Mouse (Mus musculus) midbrain, embryonic 16.5 days (tissue): ENCODE measurements around the gene Tbcd. TPM values are rescaled to one million over a fixed set of nuclear protein-coding genes. Genes with fewer than 3 reads are reported as not detected.
"Not testable (repeated sequence)": the region's sequence is repeated elsewhere in the genome, so short reads cannot be mapped to it uniquely, and the experiment has no call there.

Experiments used
- ATAC-seq: fragments of 200-750 bp; cut with Nextera tagmentation; 2 replicates; pipeline ENCODE4 v1.8.0; 2017; ENCODE audit warnings: moderate TSS enrichment
- H3K27ac ChIP-seq: fragments of 300-500 bp; sonication (generic); 2 replicates; pipeline ENCODE4 v1.5.1; 2014; ENCODE audit warnings: mild to moderate bottlenecking, low read length, mixed read lengths
- H3K27me3 ChIP-seq: fragments of 300-500 bp; sonication (generic); 2 replicates; pipeline ENCODE4 v1.6.1; 2014; ENCODE audit warnings: low read depth, low read length, mixed read lengths; ENCODE audit not compliant: control insufficient read depth, insufficient read depth
- H3K36me3 ChIP-seq: fragments of 300-500 bp; sonication (generic); 2 replicates; pipeline ENCODE4 v1.6.1; 2014; ENCODE audit warnings: mild to moderate bottlenecking, low read length, moderate library complexity, mixed read lengths; ENCODE audit not compliant: control insufficient read depth, insufficient read depth
- H3K4me1 ChIP-seq: fragments of 300-500 bp; sonication (generic); 2 replicates; pipeline ENCODE4 v1.6.1; 2014; ENCODE audit warnings: mild to moderate bottlenecking, low read length, mixed read lengths; ENCODE audit not compliant: control insufficient read depth, insufficient read depth
- H3K4me2 ChIP-seq: fragments of 300-500 bp; sonication (generic); 2 replicates; pipeline ENCODE4 v1.6.1; 2014; ENCODE audit warnings: mild to moderate bottlenecking, low read length, mixed read lengths
- H3K4me3 ChIP-seq: fragments of 300-500 bp; sonication (generic); 2 replicates; pipeline ENCODE4 v1.5.1; 2014; ENCODE audit warnings: low read depth, mild to moderate bottlenecking, low read length, moderate library complexity, mixed read lengths
- H3K9ac ChIP-seq: fragments of 300-500 bp; sonication (generic); 2 replicates; pipeline ENCODE4 v1.6.1; 2014; ENCODE audit warnings: low read depth, low read length, mixed read lengths
- H3K9me3 ChIP-seq: fragments of 300-500 bp; sonication (generic); replicated peaks from 2 replicates; pipeline ENCODE4 v1.6.1; 2014; ENCODE audit warnings: mild to moderate bottlenecking, low read length, mixed read lengths; ENCODE audit not compliant: control insufficient read depth, poor library complexity, severe bottlenecking
- WGBS: fragments of 180-500 bp; shearing (Covaris S2); extraction: QIAGEN DNeasy Blood & Tissue Kit; methylation state at CpG from one replicate; pipeline ENCODE4 v1.1.7; 2014; 5-methylcytosine and 5-hydroxymethylcytosine counted together
- polyA plus RNA-seq: library from polyadenylated mRNA; unstranded; fragments of >200 nt; fragmentation: Nextera tagmentation; extraction: Ambion mirVana; gene quantifications from 2 replicates; pipeline ENCODE4 v1.2.1, GENCODE M21; 2015

Tbcd gene
- polyA plus RNA-seq, 1 experiment from 2014 or later = 62.5 TPM

DNA sequence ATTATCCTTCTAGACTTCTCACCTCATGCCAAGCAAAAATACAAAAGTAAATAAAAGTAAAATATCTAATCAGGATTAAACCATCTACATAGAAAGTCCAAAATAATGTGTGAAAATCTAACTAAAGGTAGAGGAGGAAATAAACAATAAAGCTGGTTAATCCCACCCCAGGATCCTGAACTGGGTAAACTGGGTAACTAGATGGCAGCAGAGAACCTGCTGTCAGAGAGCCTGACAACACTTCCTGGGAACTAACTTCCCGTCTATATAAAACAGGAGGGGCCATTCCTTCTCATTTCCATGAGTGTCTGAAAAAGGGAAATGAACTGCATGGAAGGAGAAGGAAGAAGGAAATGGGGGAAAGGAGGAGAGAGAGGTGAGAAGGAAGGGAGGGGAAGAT, 206.4 kb downstream of the Tbcd start:
- WGBS = 66% methylated on average over 1 of the region's 1 CpGs
- Histone ChIP-seq H3K27me3 (no peaks in the 10 kb centered on the region), H3K4me3 (no peak overlapping the region), H3K36me3 (no peaks in the 10 kb centered on the region), H3K9ac (no peak overlapping the region), H3K9me3 (no peaks in the 10 kb centered on the region), H3K4me1 (no peaks in the 10 kb centered on the region), H3K27ac (no peak overlapping the region), H3K4me2 (no peak overlapping the region)
- no peak for ATAC-seq

DNA sequence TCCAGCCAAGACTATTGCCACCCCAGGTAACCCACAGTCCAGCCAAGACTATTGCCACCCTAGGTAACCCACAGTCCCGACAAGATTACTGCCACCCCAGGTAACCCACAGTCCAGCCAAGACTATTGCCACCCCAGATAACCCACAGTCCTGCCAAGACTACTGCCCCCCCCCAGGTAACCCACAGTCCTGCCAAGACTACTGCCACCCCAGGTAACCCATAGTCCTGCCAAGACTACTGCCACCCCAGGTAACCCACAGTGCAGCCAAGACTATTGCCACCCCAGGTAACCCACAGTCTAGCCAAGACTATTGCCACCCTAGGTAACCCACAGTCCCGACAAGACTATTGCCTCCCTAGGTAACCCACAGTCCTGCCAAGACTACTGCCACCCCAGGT, 208.9 kb downstream of the Tbcd start:
- H3K4me3 ChIP-seq, H3K9ac ChIP-seq, H3K27me3 ChIP-seq, H3K4me2 ChIP-seq, H3K4me1 ChIP-seq, H3K27ac ChIP-seq, H3K9me3 ChIP-seq, H3K36me3 ChIP-seq, ATAC-seq: not testable (repeated sequence)
- WGBS = 100% methylated on average over 2 of the region's 2 CpGs

DNA sequence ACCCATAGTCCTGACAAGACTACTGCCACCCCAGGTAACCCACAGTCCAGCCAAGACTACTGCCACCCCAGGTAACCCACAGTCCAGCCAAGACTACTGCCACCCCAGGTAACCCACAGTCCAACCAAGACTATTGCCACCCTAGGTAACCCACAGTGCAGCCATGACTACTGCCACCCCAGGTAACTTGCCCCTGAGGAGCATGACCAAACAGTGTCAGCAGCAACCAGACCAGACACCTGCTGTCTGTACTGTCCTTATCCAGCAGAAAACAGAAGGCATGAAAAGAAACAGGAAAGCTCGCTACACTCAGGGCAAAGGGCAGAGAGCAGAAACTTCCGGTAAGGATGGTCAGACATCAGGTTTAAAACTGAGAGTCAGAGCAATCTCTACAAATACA, 209.4 kb downstream of the Tbcd start:
- Histone ChIP-seq H3K27me3 (no peaks in the 10 kb centered on the region), H3K9me3 (no peaks in the 10 kb centered on the region), H3K4me2 (no peak overlapping the region), H3K4me3 (no peak overlapping the region), H3K9ac (no peak overlapping the region), H3K36me3 (no peaks in the 10 kb centered on the region), H3K27ac (no peak overlapping the region), H3K4me1 (no peaks in the 10 kb centered on the region)
- 92% methylated on average over 2 of the region's 2 CpGs for whole genome bisulfite sequencing
- ATAC-seq = no peak

Other genes with a start within 250 kb of the Tbcd start
- 34.5 and 40.9 TPM in 2 replicates for gene Hexdc, start 247.5 kb upstream of the Tbcd start, polyA plus RNA-seq
- 24.0 and 27.6 TPM in 2 replicates for gene Ogfod3, start 247.2 kb upstream of the Tbcd start, polyA plus RNA-seq
- gene Cybc1, start 222.6 kb upstream of the Tbcd start, polyA plus RNA-seq = 39.6 and 40.3 TPM in 2 replicates
- gene Narf, start 214.7 kb upstream of the Tbcd start, polyA plus RNA-seq = 93.1 and 104 TPM in 2 replicates
- 11.6 and 14.0 TPM in 2 replicates for gene Foxk2, start 192.0 kb upstream of the Tbcd start, polyA plus RNA-seq
- gene Wdr45b, start 97.5 kb upstream of the Tbcd start, polyA plus RNA-seq = 83.4 and 85.7 TPM in 2 replicates
- 16.0 and 17.6 TPM in 2 replicates for gene Rab40b, start 63.7 kb upstream of the Tbcd start, polyA plus RNA-seq
- 8.2 and 12.4 TPM in 2 replicates for gene Fn3krp, start 30.5 kb upstream of the Tbcd start, polyA plus RNA-seq
- 4.3 and 6.0 TPM in 2 replicates for gene Fn3k, start 17.0 kb upstream of the Tbcd start, polyA plus RNA-seq
- gene Zfp750, start 67.4 kb downstream of the Tbcd start, polyA plus RNA-seq = 0.53 and 0.57 TPM in 2 replicates
- 6.6 and 6.7 TPM in 2 replicates for gene B3gntl1, start 221.2 kb downstream of the Tbcd start, polyA plus RNA-seq
- 12.7 TPM in 2 replicates for gene Metrnl, start 249.6 kb downstream of the Tbcd start, polyA plus RNA-seq